Mouse (Mus musculus): ENCODE data around the gene Trio. TPM values are rescaled to one million over a fixed set of nuclear protein-coding genes. Genes with fewer than 3 reads are reported as not detected.
A peak's percentile ranks its signal among the peaks of the same experiment; 100 is the strongest.

The Trio gene
- polyA plus RNA-seq, 1 experiment from 2014 or later: 31.2 TPM

- H3K4me3 ChIP-seq (ENCODE audit: low read depth, low read length): no peak overlapping the region
- H3K4me1 ChIP-seq (ENCODE audit: control insufficient read depth, insufficient read depth, low read length): no peaks in the 10 kb centered on the region
- H3K9ac ChIP-seq (ENCODE audit: low read length): no peak overlapping the region
- H3K4me2 ChIP-seq (ENCODE audit: low read depth): no peak overlapping the region
- 94% methylated on average over 11 of the region's 11 CpGs for WGBS
- no peaks in the 10 kb centered on the region for H3K27me3 ChIP-seq (ENCODE audit: control insufficient read depth, insufficient read depth, low read length)
- no peak for DNase-seq (ENCODE audit: low spot score)
- ATAC-seq (ENCODE audit: insufficient read depth, low FRiP score, low TSS enrichment): no peak
- no peaks in the 10 kb centered on the region for H3K9me3 ChIP-seq (ENCODE audit: control insufficient read depth, low read length)
- H3K27ac ChIP-seq (ENCODE audit: low read depth, low read length): no peak overlapping the region
- H3K36me3 ChIP-seq (ENCODE audit: control insufficient read depth, insufficient read depth, low read length): peaks cover 5% of the 10 kb centered on the region
Observed at GRCm38 (mm10) chr15:27821651-27822364, 203.8 kb downstream of the Trio start.

- H3K4me1 ChIP-seq (ENCODE audit: control insufficient read depth, insufficient read depth, low read length): no peaks in the 10 kb centered on the region
- H3K27ac ChIP-seq (ENCODE audit: low read depth, low read length): no peak overlapping the region
- H3K4me3 ChIP-seq (ENCODE audit: low read depth, low read length): no peak overlapping the region
- H3K4me2 ChIP-seq (ENCODE audit: low read depth): no peak overlapping the region
- no peak overlapping the region for H3K9ac ChIP-seq (ENCODE audit: low read length)
- no peaks in the 10 kb centered on the region for H3K27me3 ChIP-seq (ENCODE audit: control insufficient read depth, insufficient read depth, low read length)
- DNase-seq (ENCODE audit: low spot score) (no peak), ATAC-seq (ENCODE audit: insufficient read depth, low FRiP score, low TSS enrichment) (no peak)
- H3K36me3 ChIP-seq (ENCODE audit: control insufficient read depth, insufficient read depth, low read length): peaks cover 5% of the 10 kb centered on the region
- H3K9me3 ChIP-seq (ENCODE audit: control insufficient read depth, low read length): no peaks in the 10 kb centered on the region
- WGBS: 76% methylated on average over 10 of the region's 10 CpGs
Observed at GRCm38 (mm10) chr15:27817096-27817495, 208.6 kb downstream of the Trio start.

DNA sequence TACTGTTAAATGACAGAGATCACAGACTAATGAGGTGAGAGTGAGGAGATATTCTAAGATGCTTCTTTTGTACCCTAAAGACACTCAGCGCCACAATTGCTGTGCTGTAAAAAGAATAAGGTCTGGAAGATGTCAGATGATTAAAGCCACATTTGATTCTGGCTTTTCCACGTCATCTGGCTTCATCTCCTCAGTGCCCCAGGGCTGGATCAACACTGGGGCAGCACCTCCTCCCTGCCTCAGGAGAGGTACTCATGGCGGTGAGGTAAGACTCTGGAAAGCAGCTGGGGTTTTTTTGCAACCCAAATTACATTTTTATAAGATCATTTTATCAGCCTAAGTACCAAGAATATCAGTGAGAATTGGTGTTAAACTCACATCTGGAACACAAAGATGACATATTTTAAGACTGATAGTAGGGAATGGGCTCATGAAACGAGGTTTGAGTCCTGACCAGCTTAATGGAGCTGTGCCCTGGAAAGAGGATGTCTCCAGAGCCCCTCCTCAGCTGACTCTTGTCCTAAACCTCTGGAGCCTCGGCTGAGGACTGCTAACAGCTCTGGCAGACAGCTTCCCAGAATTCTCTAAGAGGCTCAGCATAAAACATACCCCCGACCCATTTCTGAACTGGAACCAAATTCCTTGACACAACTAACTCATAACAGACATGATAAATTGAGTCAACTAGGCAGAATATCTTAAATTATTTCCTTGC lies 210.8 kb downstream of the Trio start:
- DNase-seq (ENCODE audit: low spot score): no peak
- peaks cover 5% of the 10 kb centered on the region for H3K36me3 ChIP-seq (ENCODE audit: control insufficient read depth, insufficient read depth, low read length)
- H3K4me1 ChIP-seq (ENCODE audit: control insufficient read depth, insufficient read depth, low read length): peaks cover 3% of the 10 kb centered on the region
- H3K27ac ChIP-seq (ENCODE audit: low read depth, low read length): no peak overlapping the region
- H3K9ac ChIP-seq (ENCODE audit: low read length): no peak overlapping the region
- no peaks in the 10 kb centered on the region for H3K9me3 ChIP-seq (ENCODE audit: control insufficient read depth, low read length)
- no peaks in the 10 kb centered on the region for H3K27me3 ChIP-seq (ENCODE audit: control insufficient read depth, insufficient read depth, low read length)
- WGBS: 72% methylated on average over 6 of the region's 6 CpGs
- no peak overlapping the region for H3K4me3 ChIP-seq (ENCODE audit: low read depth, low read length)
- no peak overlapping the region for H3K4me2 ChIP-seq (ENCODE audit: low read depth)
- no peak for ATAC-seq (ENCODE audit: insufficient read depth, low FRiP score, low TSS enrichment)

- Histone ChIP-seq H3K27ac (ENCODE audit: low read depth, low read length) (no peak overlapping the region), H3K27me3 (ENCODE audit: control insufficient read depth, insufficient read depth, low read length) (no peaks in the 10 kb centered on the region), H3K36me3 (ENCODE audit: control insufficient read depth, insufficient read depth, low read length) (peaks cover 3% of the 10 kb centered on the region), H3K9me3 (ENCODE audit: control insufficient read depth, low read length) (no peaks in the 10 kb centered on the region), H3K4me1 (ENCODE audit: control insufficient read depth, insufficient read depth, low read length) (peaks cover 7% of the 10 kb centered on the region), H3K4me2 (ENCODE audit: low read depth) (no peak overlapping the region), H3K9ac (ENCODE audit: low read length) (no peak overlapping the region), H3K4me3 (ENCODE audit: low read depth, low read length) (no peak overlapping the region)
- ATAC-seq (ENCODE audit: insufficient read depth, low FRiP score, low TSS enrichment): peak; percentile 67
- WGBS: 58% methylated on average over 12 of the region's 12 CpGs
- no peak for DNase-seq (ENCODE audit: low spot score)
Observed at GRCm38 (mm10) chr15:27810793-27811488, 214.7 kb downstream of the Trio start.

DNA sequence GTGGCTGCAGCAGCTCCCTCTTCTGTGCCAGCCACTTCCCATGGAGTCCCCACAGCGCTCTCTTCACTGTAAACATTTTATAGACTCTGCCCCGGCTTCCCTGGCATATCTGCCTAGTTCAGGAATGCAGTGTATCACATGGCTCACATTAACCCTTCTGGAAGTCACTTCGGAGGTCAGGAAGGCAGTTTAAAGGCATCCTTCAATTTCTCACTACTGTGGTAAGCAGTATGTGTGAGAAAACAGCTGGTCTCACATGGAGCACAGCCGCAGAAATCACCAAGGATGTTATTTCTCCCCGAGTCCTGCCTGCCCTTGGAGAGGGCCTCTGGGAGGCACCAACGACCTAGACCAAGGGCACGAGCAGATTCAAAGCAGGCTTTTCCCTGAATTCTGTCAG lies 215.4 kb downstream of the Trio start:
- 48% methylated on average over 7 of the region's 7 CpGs for WGBS
- Histone ChIP-seq H3K27me3 (ENCODE audit: control insufficient read depth, insufficient read depth, low read length) (no peaks in the 10 kb centered on the region), H3K9ac (ENCODE audit: low read length) (no peak overlapping the region), H3K4me3 (ENCODE audit: low read depth, low read length) (no peak overlapping the region), H3K4me2 (ENCODE audit: low read depth) (no peak overlapping the region), H3K27ac (ENCODE audit: low read depth, low read length) (0 out of 2 replicates have a peak overlapping the region, but pooled peaks have one; percentile 10), H3K9me3 (ENCODE audit: control insufficient read depth, low read length) (no peaks in the 10 kb centered on the region), H3K36me3 (ENCODE audit: control insufficient read depth, insufficient read depth, low read length) (peaks cover 8% of the 10 kb centered on the region), H3K4me1 (ENCODE audit: control insufficient read depth, insufficient read depth, low read length) (peaks cover 7% of the 10 kb centered on the region)
- DNase-seq (ENCODE audit: low spot score): no peak
- no peak for ATAC-seq (ENCODE audit: insufficient read depth, low FRiP score, low TSS enrichment)

GRCm38 (mm10) chr15:27808596-27809276 lies 216.9 kb downstream of the Trio start:
- Histone ChIP-seq H3K9ac (ENCODE audit: low read length) (no peak overlapping the region), H3K4me3 (ENCODE audit: low read depth, low read length) (no peak overlapping the region), H3K4me2 (ENCODE audit: low read depth) (no peak overlapping the region), H3K4me1 (ENCODE audit: control insufficient read depth, insufficient read depth, low read length) (peaks cover 7% of the 10 kb centered on the region), H3K27ac (ENCODE audit: low read depth, low read length) (no peak overlapping the region), H3K9me3 (ENCODE audit: control insufficient read depth, low read length) (no peaks in the 10 kb centered on the region), H3K36me3 (ENCODE audit: control insufficient read depth, insufficient read depth, low read length) (peaks cover 8% of the 10 kb centered on the region), H3K27me3 (ENCODE audit: control insufficient read depth, insufficient read depth, low read length) (no peaks in the 10 kb centered on the region)
- no peak for DNase-seq (ENCODE audit: low spot score)
- ATAC-seq (ENCODE audit: insufficient read depth, low FRiP score, low TSS enrichment): no peak
- whole genome bisulfite sequencing: 54% methylated on average over 5 of the region's 5 CpGs

DNA sequence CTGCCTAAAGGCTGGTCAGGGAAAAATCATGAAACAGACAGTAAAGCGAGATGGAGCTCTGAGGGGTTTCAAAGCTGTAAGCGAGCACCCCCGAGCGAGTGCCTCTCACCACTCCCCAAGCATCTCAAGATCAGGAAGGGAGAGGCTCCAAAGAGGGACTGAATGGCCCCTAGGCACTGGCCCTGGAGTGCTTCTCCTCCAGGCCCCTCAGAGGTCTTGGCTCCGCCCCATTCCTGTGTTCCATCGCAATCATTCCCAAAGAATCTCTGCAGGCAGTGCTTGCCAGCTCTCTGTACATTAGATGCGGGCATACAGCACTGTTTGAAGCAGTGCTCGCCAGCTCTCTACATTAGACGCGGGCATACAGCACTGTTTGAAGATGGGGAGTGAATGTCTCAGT lies 219.4 kb downstream of the Trio start:
- H3K27me3 ChIP-seq (ENCODE audit: control insufficient read depth, insufficient read depth, low read length): no peaks in the 10 kb centered on the region
- no peak for ATAC-seq (ENCODE audit: insufficient read depth, low FRiP score, low TSS enrichment)

GRCm38 (mm10) chr15:27805654-27806053 lies 220.0 kb downstream of the Trio start:
- no peaks in the 10 kb centered on the region for H3K9me3 ChIP-seq (ENCODE audit: control insufficient read depth, low read length)
- H3K27ac ChIP-seq (ENCODE audit: low read depth, low read length): no peak overlapping the region
- H3K36me3 ChIP-seq (ENCODE audit: control insufficient read depth, insufficient read depth, low read length): peaks cover 7% of the 10 kb centered on the region
- H3K27me3 ChIP-seq (ENCODE audit: control insufficient read depth, insufficient read depth, low read length): no peaks in the 10 kb centered on the region
- no peak overlapping the region for H3K4me2 ChIP-seq (ENCODE audit: low read depth)
- H3K9ac ChIP-seq (ENCODE audit: low read length): no peak overlapping the region
- no peak for ATAC-seq (ENCODE audit: insufficient read depth, low FRiP score, low TSS enrichment)
- H3K4me1 ChIP-seq (ENCODE audit: control insufficient read depth, insufficient read depth, low read length): peaks cover 7% of the 10 kb centered on the region
- no peak for DNase-seq (ENCODE audit: low spot score)
- no peak overlapping the region for H3K4me3 ChIP-seq (ENCODE audit: low read depth, low read length)
- 69% methylated on average over 16 of the region's 16 CpGs for WGBS

More for the DNA sequence above, 219.4 kb downstream of the Trio start:
- 79% methylated on average over 10 of the region's 10 CpGs for whole genome bisulfite sequencing
- Histone ChIP-seq H3K4me2 (ENCODE audit: low read depth) (no peak overlapping the region), H3K4me3 (ENCODE audit: low read depth, low read length) (no peak overlapping the region), H3K27ac (ENCODE audit: low read depth, low read length) (no peak overlapping the region), H3K36me3 (ENCODE audit: control insufficient read depth, insufficient read depth, low read length) (peaks cover 7% of the 10 kb centered on the region), H3K4me1 (ENCODE audit: control insufficient read depth, insufficient read depth, low read length) (peaks cover 7% of the 10 kb centered on the region), H3K9ac (ENCODE audit: low read length) (no peak overlapping the region), H3K9me3 (ENCODE audit: control insufficient read depth, low read length) (no peaks in the 10 kb centered on the region)
- DNase-seq (ENCODE audit: low spot score): no peak
